Mouse (Mus musculus): Measurements from ENCODE around the gene Sult1a1. TPM values are rescaled to one million over a fixed set of nuclear protein-coding genes. Genes with fewer than 3 reads are reported as not detected.
"Not testable (repeated sequence)": the region's sequence is repeated elsewhere in the genome, so short reads cannot be mapped to it uniquely, and the experiment has no call there.

The Sult1a1 gene
- polyA plus RNA-seq, 1 experiment from 2014 or later: 8.5 TPM

GRCm38 (mm10) chr7:126693781-126694180, 17.5 kb upstream of the Sult1a1 start:
- Histone ChIP-seq H3K4me1 (ENCODE audit: control insufficient read depth, insufficient read depth, low read length) (peaks cover 24% of the 10 kb centered on the region), H3K27me3 (ENCODE audit: control insufficient read depth, insufficient read depth, low read depth, low read length) (no peaks in the 10 kb centered on the region), H3K9me3 (replicated peaks; ENCODE audit: control insufficient read depth, low read length, poor library complexity, severe bottlenecking) (no peaks in the 10 kb centered on the region), H3K36me3 (ENCODE audit: control insufficient read depth, insufficient read depth, low read length) (peaks cover 20% of the 10 kb centered on the region), H3K27ac (ENCODE audit: low read length) (no peak overlapping the region), H3K4me2 (ENCODE audit: low read length) (peak overlapping the region; percentile 26), H3K9ac (ENCODE audit: low read depth, low read length) (no peak overlapping the region), H3K4me3 (ENCODE audit: low read depth, low read length) (no peak overlapping the region)
- ATAC-seq: no peak
- 88% methylated on average over 7 of the region's 7 CpGs for WGBS

- no peaks in the 10 kb centered on the region for H3K27me3 ChIP-seq (ENCODE audit: control insufficient read depth, insufficient read depth, low read depth, low read length)
- 30% methylated on average over 3 of the region's 3 CpGs for WGBS
- H3K9me3 ChIP-seq (replicated peaks; ENCODE audit: control insufficient read depth, low read length, poor library complexity, severe bottlenecking): no peaks in the 10 kb centered on the region
- ATAC-seq: no peak
- no peak overlapping the region for H3K27ac ChIP-seq (ENCODE audit: low read length)
- H3K4me1 ChIP-seq (ENCODE audit: control insufficient read depth, insufficient read depth, low read length): peaks cover 24% of the 10 kb centered on the region
- no peak overlapping the region for H3K4me3 ChIP-seq (ENCODE audit: low read depth, low read length)
- H3K36me3 ChIP-seq (ENCODE audit: control insufficient read depth, insufficient read depth, low read length): peaks cover 20% of the 10 kb centered on the region
- peak overlapping the region; percentile 26; the same call in 1 of the 2 replicates for H3K4me2 ChIP-seq (ENCODE audit: low read length)
- H3K9ac ChIP-seq (ENCODE audit: low read depth, low read length): no peak overlapping the region
These were observed 17.0 kb upstream of the Sult1a1 start for GRCm38 (mm10) chr7:126693256-126693655.

DNA sequence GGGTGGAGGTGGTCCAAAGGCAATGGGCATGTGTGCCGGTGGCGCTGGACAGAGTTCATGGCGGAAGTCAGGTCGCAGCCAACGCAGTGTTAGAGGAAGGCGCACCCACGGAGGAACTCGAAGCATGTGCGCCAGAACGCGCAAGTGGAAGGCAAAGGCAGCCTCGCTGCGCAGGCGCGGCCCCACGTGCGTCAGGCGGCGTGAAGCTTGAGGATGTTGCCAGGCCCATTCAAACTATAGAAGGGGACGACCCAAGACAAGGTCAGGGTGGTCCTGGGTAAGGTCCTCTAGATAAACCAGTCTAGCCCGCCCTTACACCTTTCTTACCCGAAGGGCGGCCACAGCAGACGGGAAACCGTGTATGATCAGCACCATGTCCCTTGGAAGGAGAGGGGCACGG, 16.2 kb upstream of the Sult1a1 start:
- H3K27me3 ChIP-seq (ENCODE audit: control insufficient read depth, insufficient read depth, low read depth, low read length): no peaks in the 10 kb centered on the region
- H3K4me3 ChIP-seq (ENCODE audit: low read depth, low read length): no peak overlapping the region
- no peak overlapping the region for H3K9ac ChIP-seq (ENCODE audit: low read depth, low read length)
- H3K4me1 ChIP-seq (ENCODE audit: control insufficient read depth, insufficient read depth, low read length): peaks cover 23% of the 10 kb centered on the region
- no peak overlapping the region for H3K4me2 ChIP-seq (ENCODE audit: low read length)
- no peak overlapping the region for H3K27ac ChIP-seq (ENCODE audit: low read length)
- H3K9me3 ChIP-seq (replicated peaks; ENCODE audit: control insufficient read depth, low read length, poor library complexity, severe bottlenecking): no peaks in the 10 kb centered on the region
- H3K36me3 ChIP-seq (ENCODE audit: control insufficient read depth, insufficient read depth, low read length): peaks cover 17% of the 10 kb centered on the region
- WGBS: 96% methylated on average over 26 of the region's 26 CpGs
- ATAC-seq: no peak

GRCm38 (mm10) chr7:126691676-126692075, 15.4 kb upstream of the Sult1a1 start:
- Histone ChIP-seq H3K27ac (ENCODE audit: low read length) (no peak overlapping the region), H3K9ac (ENCODE audit: low read depth, low read length) (no peak overlapping the region), H3K4me1 (ENCODE audit: control insufficient read depth, insufficient read depth, low read length) (peaks cover 16% of the 10 kb centered on the region), H3K4me3 (ENCODE audit: low read depth, low read length) (no peak overlapping the region), H3K4me2 (ENCODE audit: low read length) (no peak overlapping the region), H3K36me3 (ENCODE audit: control insufficient read depth, insufficient read depth, low read length) (peaks cover 17% of the 10 kb centered on the region), H3K27me3 (ENCODE audit: control insufficient read depth, insufficient read depth, low read depth, low read length) (no peaks in the 10 kb centered on the region), H3K9me3 (replicated peaks; ENCODE audit: control insufficient read depth, low read length, poor library complexity, severe bottlenecking) (no peaks in the 10 kb centered on the region)
- no peak for ATAC-seq
- 100% methylated on average over 4 of the region's 5 CpGs for WGBS

- ATAC-seq: no peak
- no peak overlapping the region for H3K27ac ChIP-seq (ENCODE audit: low read length)
- H3K4me3 ChIP-seq (ENCODE audit: low read depth, low read length): no peak overlapping the region
- H3K36me3 ChIP-seq (ENCODE audit: control insufficient read depth, insufficient read depth, low read length): peaks cover 17% of the 10 kb centered on the region
- peaks cover 11% of the 10 kb centered on the region for H3K4me1 ChIP-seq (ENCODE audit: control insufficient read depth, insufficient read depth, low read length)
- H3K9ac ChIP-seq (ENCODE audit: low read depth, low read length): no peak overlapping the region
- WGBS: 88% methylated on average over 3 of the region's 3 CpGs
- no peaks in the 10 kb centered on the region for H3K27me3 ChIP-seq (ENCODE audit: control insufficient read depth, insufficient read depth, low read depth, low read length)
- H3K9me3 ChIP-seq (replicated peaks; ENCODE audit: control insufficient read depth, low read length, poor library complexity, severe bottlenecking): no peaks in the 10 kb centered on the region
- no peak overlapping the region for H3K4me2 ChIP-seq (ENCODE audit: low read length)
These were observed 14.5 kb upstream of the Sult1a1 start for GRCm38 (mm10) chr7:126690737-126691136.

GRCm38 (mm10) chr7:126689021-126689420, 12.8 kb upstream of the Sult1a1 start:
- Histone ChIP-seq H3K4me1 (ENCODE audit: control insufficient read depth, insufficient read depth, low read length) (peaks cover 6% of the 10 kb centered on the region; the same call in 1 of the 2 replicates), H3K27me3 (ENCODE audit: control insufficient read depth, insufficient read depth, low read depth, low read length) (no peaks in the 10 kb centered on the region), H3K36me3 (ENCODE audit: control insufficient read depth, insufficient read depth, low read length) (peaks cover 17% of the 10 kb centered on the region), H3K4me3 (ENCODE audit: low read depth, low read length) (no peak overlapping the region), H3K27ac (ENCODE audit: low read length) (no peak overlapping the region), H3K9me3 (replicated peaks; ENCODE audit: control insufficient read depth, low read length, poor library complexity, severe bottlenecking) (no peaks in the 10 kb centered on the region), H3K4me2 (ENCODE audit: low read length) (no peak overlapping the region), H3K9ac (ENCODE audit: low read depth, low read length) (no peak overlapping the region)
- ATAC-seq: no peak
- 87% methylated on average over 3 of the region's 3 CpGs for WGBS

- H3K27me3 ChIP-seq (ENCODE audit: control insufficient read depth, insufficient read depth, low read depth, low read length); H3K9me3 ChIP-seq (replicated peaks; ENCODE audit: control insufficient read depth, low read length, poor library complexity, severe bottlenecking); H3K27ac ChIP-seq (ENCODE audit: low read length); ATAC-seq; H3K9ac ChIP-seq (ENCODE audit: low read depth, low read length); H3K4me2 ChIP-seq (ENCODE audit: low read length); H3K4me1 ChIP-seq (ENCODE audit: control insufficient read depth, insufficient read depth, low read length); H3K4me3 ChIP-seq (ENCODE audit: low read depth, low read length): not testable (repeated sequence)
- peaks cover 17% of the 10 kb centered on the region for H3K36me3 ChIP-seq (ENCODE audit: control insufficient read depth, insufficient read depth, low read length)
- WGBS: 80% methylated on average over 4 of the region's 4 CpGs
These were observed 11.9 kb upstream of the Sult1a1 start for GRCm38 (mm10) chr7:126688156-126688555.

DNA sequence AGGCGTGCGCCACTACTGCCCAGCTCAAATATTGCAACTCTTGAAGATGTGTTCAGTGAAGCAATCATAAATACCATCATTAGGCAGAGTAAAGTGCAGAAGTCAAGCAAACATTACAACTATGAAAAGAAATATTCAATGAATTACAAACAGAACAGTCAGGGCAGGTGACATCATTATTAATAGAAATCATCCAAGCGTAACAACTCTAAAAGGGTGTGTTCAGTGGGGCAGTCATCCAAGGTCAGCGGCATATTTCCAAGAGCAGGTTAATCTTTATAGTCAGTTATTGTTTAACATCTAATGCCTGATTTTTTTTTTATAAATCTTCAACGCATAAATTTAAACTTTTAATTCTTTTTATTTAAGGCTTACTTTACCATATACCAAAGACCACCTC, 5.0 kb upstream of the Sult1a1 start:
- Histone ChIP-seq H3K27me3 (ENCODE audit: control insufficient read depth, insufficient read depth, low read depth, low read length) (no peaks in the 10 kb centered on the region), H3K27ac (ENCODE audit: low read length) (no peak overlapping the region), H3K36me3 (ENCODE audit: control insufficient read depth, insufficient read depth, low read length) (no peaks in the 10 kb centered on the region), H3K9ac (ENCODE audit: low read depth, low read length) (no peak overlapping the region), H3K4me2 (ENCODE audit: low read length) (no peak overlapping the region), H3K4me3 (ENCODE audit: low read depth, low read length) (no peak overlapping the region), H3K4me1 (ENCODE audit: control insufficient read depth, insufficient read depth, low read length) (no peaks in the 10 kb centered on the region), H3K9me3 (replicated peaks; ENCODE audit: control insufficient read depth, low read length, poor library complexity, severe bottlenecking) (no peaks in the 10 kb centered on the region)
- no peak for ATAC-seq
- 98% methylated on average over 5 of the region's 5 CpGs for WGBS

GRCm38 (mm10) chr7:126679683-126680082, 3.5 kb upstream of the Sult1a1 start:
- H3K27ac ChIP-seq (ENCODE audit: low read length): no peak overlapping the region
- H3K36me3 ChIP-seq (ENCODE audit: control insufficient read depth, insufficient read depth, low read length): no peaks in the 10 kb centered on the region
- no peak for ATAC-seq
- no peak overlapping the region for H3K9ac ChIP-seq (ENCODE audit: low read depth, low read length)
- no peaks in the 10 kb centered on the region for H3K27me3 ChIP-seq (ENCODE audit: control insufficient read depth, insufficient read depth, low read depth, low read length)
- H3K4me3 ChIP-seq (ENCODE audit: low read depth, low read length): no peak overlapping the region
- no peaks in the 10 kb centered on the region for H3K9me3 ChIP-seq (replicated peaks; ENCODE audit: control insufficient read depth, low read length, poor library complexity, severe bottlenecking)
- H3K4me2 ChIP-seq (ENCODE audit: low read length): no peak overlapping the region
- no peaks in the 10 kb centered on the region for H3K4me1 ChIP-seq (ENCODE audit: control insufficient read depth, insufficient read depth, low read length)
- 93% methylated on average over 5 of the region's 5 CpGs for WGBS

Measured in midbrain, embryonic 16.5 days (tissue).